Mouse (Mus musculus) small intestine, adult 2 months (tissue): ENCODE results near the gene Zfp629. TPM values are rescaled to one million over a fixed set of nuclear protein-coding genes. Genes with fewer than 3 reads are reported as not detected.

Source experiments
- H3K27ac ChIP-seq: fragments of 200-500 bp; 2 replicates; pipeline ENCODE4 v1.5.1; 2012; ENCODE audit warnings: low read depth, low read length, control low read depth, inconsistent platforms; ENCODE audit not compliant: insufficient read depth
- H3K27me3 ChIP-seq: fragments of 200-500 bp; 2 replicates; pipeline ENCODE4 v1.6.1; 2012; ENCODE audit warnings: mild to moderate bottlenecking, moderate library complexity, low read length, inconsistent platforms; ENCODE audit not compliant: control insufficient read depth, insufficient read depth
- H3K36me3 ChIP-seq: fragments of 200-500 bp; 2 replicates; pipeline ENCODE4 v1.6.1; 2012; ENCODE audit warnings: mild to moderate bottlenecking, low read length, control low read depth, inconsistent platforms; ENCODE audit not compliant: control insufficient read depth, insufficient read depth
- H3K4me1 ChIP-seq: fragments of 200-500 bp; 2 replicates; pipeline ENCODE4 v1.6.1; 2012; ENCODE audit warnings: low read length, inconsistent platforms, mixed read lengths; ENCODE audit not compliant: control insufficient read depth, insufficient read depth, insufficient read length
- H3K4me3 ChIP-seq: fragments of 200-500 bp; 2 replicates; pipeline ENCODE4 v1.5.1; 2012; ENCODE audit warnings: low read depth, mild to moderate bottlenecking, control low read depth, inconsistent platforms, low read length, moderate library complexity
- CTCF ChIP-seq: fragments of 200-500 bp; IDR thresholded peaks from 2 replicates; pipeline ENCODE4 v1.5.1; 2012; ENCODE audit warnings: low read depth, mild to moderate bottlenecking, control low read depth, inconsistent platforms, low read length, moderate library complexity, mixed read lengths; ENCODE audit not compliant: insufficient replicate concordance, insufficient read length; ENCODE audit errors: extremely low read depth
- POLR2A ChIP-seq: fragments of 200-500 bp; IDR thresholded peaks from 2 replicates; pipeline ENCODE4 v1.6.1; 2012; ENCODE audit warnings: low read depth, mild to moderate bottlenecking, control low read depth, inconsistent platforms, low read length, moderate library complexity
- whole genome bisulfite sequencing: fragments of 180-500 bp; shearing (Covaris S2); methylation state at CpG from one replicate; pipeline ENCODE4 v1.1.7; 2018; 5-methylcytosine and 5-hydroxymethylcytosine counted together
- polyA plus RNA-seq: library from polyadenylated mRNA; depleted of rRNA; stranded (reverse); fragments of >200 nt; gene quantifications from 2 replicates; pipeline ENCODE4 v1.2.3, GENCODE M21; 2012; rRNA removed

The Zfp629 gene
- 4.4 and 5.5 TPM in 2 replicates for polyA plus RNA-seq

DNA sequence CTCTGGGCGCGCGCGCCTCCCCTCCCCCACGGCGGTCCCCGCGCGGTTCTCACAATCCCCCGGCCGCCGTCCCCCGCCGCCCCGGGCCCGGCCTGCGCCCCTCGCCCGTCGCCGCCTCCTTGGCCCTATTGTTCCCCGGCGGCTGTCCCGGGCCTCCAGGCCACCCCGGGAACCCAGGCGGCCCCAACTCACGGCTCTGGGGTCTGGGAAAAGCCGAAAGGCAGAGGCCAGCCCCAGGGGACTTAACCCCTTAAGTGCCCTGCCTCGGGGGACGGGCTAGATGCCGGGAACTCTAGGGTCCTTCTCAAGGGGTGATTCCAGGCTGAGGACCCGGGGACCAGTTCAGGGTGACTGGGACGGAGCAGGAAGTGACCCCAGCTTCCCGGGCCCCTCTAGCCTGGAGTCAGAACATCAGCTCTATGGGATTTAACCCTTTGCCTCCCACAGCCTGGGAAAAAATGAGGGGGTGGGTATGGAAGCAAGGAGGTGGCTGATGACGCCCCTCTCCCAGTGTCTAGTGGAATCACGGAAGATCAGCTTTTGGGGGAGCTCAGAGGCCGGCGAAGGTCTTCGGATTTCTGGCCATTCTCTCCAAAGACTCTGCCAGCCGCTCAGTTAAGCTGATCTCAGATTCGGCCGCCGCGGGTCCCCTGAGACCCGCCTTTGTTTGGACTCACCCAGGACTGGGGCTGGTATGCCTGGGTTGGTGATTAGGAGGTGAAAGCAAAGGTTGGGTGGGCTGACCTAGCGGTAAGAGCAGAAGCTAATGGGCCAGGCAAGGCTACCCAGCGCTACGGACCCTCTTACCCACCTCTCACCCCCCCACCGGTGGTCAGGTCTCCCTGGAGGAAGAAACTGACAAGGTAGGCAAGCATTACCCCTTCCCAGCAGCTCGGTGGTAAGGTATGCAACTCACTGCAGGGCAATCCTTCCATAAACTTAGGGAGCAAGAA lies at the start of gene Zfp629:
Zfp629 (minus strand) TSS at position 907 of the 953 bp plus-strand sequence.
- 1% methylated on average over 50 of the region's 50 CpGs for WGBS
- peak within 1 kb of the TSS; percentile 98 for H3K4me3 ChIP-seq
- 0 out of 2 replicates have a peak, but pooled peaks cover 3% of the 10 kb centered on the region for H3K4me1 ChIP-seq

DNA sequence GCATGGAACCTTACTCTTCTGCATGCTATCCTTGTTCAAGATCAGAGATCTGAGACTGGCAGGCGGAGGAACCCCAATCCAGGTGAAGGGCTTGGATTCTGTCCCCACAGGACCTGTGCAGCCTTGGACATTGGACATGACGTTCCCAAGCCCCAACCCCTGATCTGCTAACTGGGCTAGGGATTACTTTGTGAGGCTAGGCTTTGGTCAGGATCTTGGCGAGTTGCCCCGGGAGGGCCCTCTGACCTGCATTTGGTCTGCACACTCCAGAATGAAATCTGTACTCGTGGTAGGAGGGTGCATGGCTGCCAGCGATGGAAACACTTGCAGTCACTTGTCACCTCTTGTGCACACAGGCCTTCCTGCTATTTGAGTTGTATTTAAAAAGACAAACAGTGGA lies 47.3 kb upstream of the Zfp629 start:
- H3K36me3 ChIP-seq, result no peaks in the 10 kb centered on the region
- H3K27ac ChIP-seq, result no peak overlapping the region
- H3K27me3 ChIP-seq, result no peaks in the 10 kb centered on the region
- H3K4me3 ChIP-seq, result no peak overlapping the region
- H3K4me1 ChIP-seq, result peaks cover 10% of the 10 kb centered on the region
- 76% methylated on average over 6 of the region's 6 CpGs for WGBS
- TF ChIP-seq POLR2A (no peak), CTCF (no peak)

More for the DNA sequence above, at the start of gene Zfp629:
- Histone ChIP-seq H3K36me3 (peaks cover 18% of the 10 kb centered on the region), H3K27ac (no peak within 1 kb of the TSS), H3K27me3 (no peaks in the 10 kb centered on the region)
- no peak for TF ChIP-seq POLR2A
- no peak for TF ChIP-seq CTCF

DNA sequence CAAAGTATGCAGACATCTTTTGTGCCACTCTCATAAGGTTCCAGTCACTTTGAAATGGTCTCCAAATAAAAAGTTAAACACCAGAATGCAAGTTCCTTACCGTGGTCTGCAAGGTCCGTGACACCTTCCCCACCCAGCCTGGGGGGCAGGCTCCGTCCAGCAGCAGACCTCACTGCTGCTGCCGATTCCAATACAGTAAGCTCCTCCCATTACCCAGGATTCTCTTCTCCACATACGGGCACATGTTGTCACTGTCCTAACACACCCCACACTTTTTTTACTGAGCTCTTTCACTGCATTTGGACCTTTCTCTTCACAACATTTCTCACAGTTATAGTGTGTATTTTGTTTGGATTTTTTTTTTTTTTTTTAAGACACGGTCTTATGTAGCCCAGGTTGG lies 46.2 kb upstream of the Zfp629 start:
- Histone ChIP-seq H3K27me3 (no peaks in the 10 kb centered on the region), H3K36me3 (no peaks in the 10 kb centered on the region), H3K4me3 (peak overlapping the region; percentile 11; the same call in 1 of the 2 replicates), H3K4me1 (peaks cover 10% of the 10 kb centered on the region), H3K27ac (no peak overlapping the region)
- 78% methylated on average over 6 of the region's 6 CpGs for WGBS
- no peak for TF ChIP-seq CTCF
- TF ChIP-seq POLR2A, result no peak

DNA sequence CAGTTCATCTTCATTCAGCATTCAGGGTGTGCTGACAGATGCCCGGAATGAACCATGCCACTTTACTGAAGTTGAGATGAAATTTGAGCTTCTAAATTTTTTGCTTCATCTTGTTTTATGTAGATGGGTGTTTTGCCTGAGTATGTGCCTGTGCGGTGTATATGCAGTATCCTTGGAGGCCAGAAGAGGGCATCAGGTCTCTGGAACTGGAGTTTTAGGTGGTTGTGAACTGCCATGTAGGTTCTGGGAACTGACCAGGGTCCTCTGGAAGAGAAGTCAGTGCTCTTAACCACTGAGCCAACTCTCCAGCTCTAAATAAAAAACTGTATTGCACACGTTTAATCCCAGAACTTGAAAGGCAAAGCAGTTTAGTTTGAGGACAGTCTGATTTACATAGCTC lies 45.3 kb upstream of the Zfp629 start:
- Histone ChIP-seq H3K4me3 (no peak overlapping the region), H3K27me3 (no peaks in the 10 kb centered on the region), H3K4me1 (peaks cover 3% of the 10 kb centered on the region), H3K36me3 (no peaks in the 10 kb centered on the region), H3K27ac (no peak overlapping the region)
- 96% methylated on average over 3 of the region's 3 CpGs for WGBS
- no peak for TF ChIP-seq CTCF

DNA sequence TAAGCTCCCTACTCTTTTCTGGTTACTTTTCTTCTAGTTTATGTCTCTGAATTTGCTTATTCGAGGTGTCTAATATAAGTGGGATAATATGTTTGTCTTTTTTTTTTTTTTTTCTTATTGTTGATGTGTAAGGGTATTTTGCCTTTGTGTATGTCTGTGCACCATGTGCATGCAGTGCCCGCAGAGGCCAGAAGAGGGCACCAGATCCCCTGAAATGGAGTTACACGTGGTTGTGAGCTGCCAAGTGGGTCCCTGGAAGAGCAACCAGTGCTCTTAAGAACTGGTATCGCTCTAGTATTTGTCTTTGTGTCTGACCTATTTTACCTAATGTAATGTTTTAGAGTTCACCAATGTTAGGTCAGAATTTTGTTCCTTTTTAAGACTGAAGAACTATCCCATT lies 41.3 kb upstream of the Zfp629 start:
- H3K4me3 ChIP-seq, result no peak overlapping the region
- 23% methylated on average over 4 of the region's 4 CpGs for WGBS
- no peak overlapping the region for H3K27ac ChIP-seq
- peaks cover 4% of the 10 kb centered on the region for H3K4me1 ChIP-seq
- no peaks in the 10 kb centered on the region for H3K36me3 ChIP-seq
- TF ChIP-seq CTCF (peak; percentile 81; the same call in 1 of the 2 replicates), POLR2A (no peak)
- H3K27me3 ChIP-seq, result no peaks in the 10 kb centered on the region

DNA sequence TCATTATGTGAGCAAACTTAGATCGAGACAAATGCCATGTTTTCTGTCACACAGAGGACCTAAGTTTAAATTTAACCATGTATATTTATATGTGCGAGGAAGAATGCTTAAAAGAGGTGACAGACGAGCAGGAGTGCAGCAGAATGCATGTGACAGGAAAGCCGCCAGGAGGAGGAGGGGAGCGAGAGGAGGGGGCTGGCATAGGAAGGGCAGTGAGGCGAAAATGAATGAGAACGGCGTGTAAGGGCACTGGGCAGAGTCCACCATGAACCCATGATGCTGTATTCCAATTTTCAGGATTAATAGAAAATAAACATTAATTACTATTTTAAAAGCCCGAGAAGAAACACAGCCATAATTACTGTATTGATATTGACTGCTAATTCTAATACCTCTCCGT lies 38.7 kb upstream of the Zfp629 start:
- Histone ChIP-seq H3K27me3 (no peaks in the 10 kb centered on the region), H3K4me1 (peaks cover 5% of the 10 kb centered on the region), H3K4me3 (no peak overlapping the region), H3K27ac (no peak overlapping the region), H3K36me3 (no peaks in the 10 kb centered on the region)
- TF ChIP-seq POLR2A (no peak), CTCF (no peak)
- 88% methylated on average over 10 of the region's 10 CpGs for WGBS

DNA sequence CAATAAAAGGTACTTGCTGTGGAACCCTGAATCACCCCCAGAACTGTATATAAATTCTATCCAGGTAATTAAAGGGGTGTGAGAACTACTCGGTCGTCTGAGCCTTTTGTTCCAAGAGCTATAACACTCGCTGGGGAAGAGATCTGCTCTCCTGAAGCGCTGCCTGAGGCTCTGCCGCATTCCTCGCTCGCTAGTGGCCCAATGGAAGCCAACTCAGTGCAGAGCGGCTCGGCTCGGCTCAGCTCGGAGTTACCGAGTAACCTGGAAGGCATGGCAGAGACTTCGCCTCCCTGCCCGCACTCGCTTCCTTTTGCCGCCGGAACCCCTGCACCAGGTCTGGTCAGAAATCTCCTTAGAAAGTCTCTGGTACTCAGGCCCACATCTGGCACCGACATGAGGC lies 36.5 kb upstream of the Zfp629 start:
- WGBS, result 23% methylated on average over 18 of the region's 18 CpGs
- TF ChIP-seq POLR2A (no peak), CTCF (no peak)
- peak overlapping the region; percentile 19; the same call in 1 of the 2 replicates for H3K27ac ChIP-seq
- H3K4me3 ChIP-seq, result peak overlapping the region; percentile 13
- H3K36me3 ChIP-seq, result no peaks in the 10 kb centered on the region
- peaks cover 8% of the 10 kb centered on the region for H3K4me1 ChIP-seq
- H3K27me3 ChIP-seq, result no peaks in the 10 kb centered on the region
